In genomic region chr5:73336448-73336847, GRCm38 (mm10) we compare ENCODE assay signal across 19 mouse cellular contexts. TPM values are rescaled to one million over a fixed set of nuclear protein-coding genes. Genes with fewer than 3 reads are reported as not detected.
DNase-seq lines count a peak whose midpoint lies in the region; TF ChIP-seq lines count a peak whose summit lies in the region.
"Had no signal": no experiment of that assay in that cellular context is flagged by ENCODE, and none has a peak within 500 bp of the region (broad histone marks: within the 10 kb centered on the region; RNA-seq: fewer than 3 reads in every experiment).

No protein-coding gene starts in this region.

- no peak for DNase-seq in layer of hippocampus, adult 2 months (ENCODE audit: low spot score in 2 of 2)
- no peak for DNase-seq in layer of hippocampus, postnatal 10 days (ENCODE audit: low spot score in 2 of 2)
- DNase-seq in lung, postnatal 25 days (ENCODE audit: low spot score): peak; percentile 24
- DNase-seq in lung, postnatal 14 days: no peak
- DNase-seq in lung, postnatal 36 days: peak; percentile 17
- no peak for DNase-seq in natural killer cell, adult 2 months (ENCODE audit: low spot score in 2 of 2)
- no peak for DNase-seq in adrenal gland, adult (ENCODE audit: inconsistent age in 2 of 2, low spot score in 1 of 2)
- DNase-seq: adrenal gland, adult 8-10 months; cerebellum, adult 2 months; cerebellum, postnatal 36 days; kidney, adult 2 months; retina, postnatal 1 day; right cerebral cortex, postnatal 25 days had no signal

- no peak for TF ChIP-seq CTCF in layer of hippocampus, adult 2 months (conservative IDR thresholded peaks at IDR 0.05)

- H3K27ac ChIP-seq in layer of hippocampus, adult 2 months: peak overlapping the region; percentile 97; the same call in 1 of the 2 replicates
- H3K27ac ChIP-seq: forebrain, embryonic 13.5 days; hindbrain, embryonic 10.5 days; kidney, postnatal 0 days; macrophage; midbrain, embryonic 15.5 days; neural tube, embryonic 13.5 days had no signal

- H3K4me3 ChIP-seq in layer of hippocampus, adult 2 months: peak overlapping the region; percentile 71; the same call in 1 of the 2 replicates
- H3K4me3 ChIP-seq: forebrain, embryonic 13.5 days; hindbrain, embryonic 10.5 days; midbrain, embryonic 15.5 days; neural tube, embryonic 13.5 days had no signal

RNA-seq across cellular contexts. Expression of gene Ociad2, which starts 4.4 kb away (rescaled TPM):
- total RNA-seq in layer of hippocampus, adult 2 months (2021): 100 to 1,000 TPM; 125 to 147 TPM
- 10 to 100 TPM; 46.2 to 72.2 TPM for total RNA-seq in layer of hippocampus, postnatal 10 days (2021)

RNA-seq across cellular contexts. Expression of gene Ociad1, which starts 43.9 kb away (rescaled TPM):
- total RNA-seq in layer of hippocampus, adult 2 months (2021): 100 to 1,000 TPM; 463 to 472 TPM
- total RNA-seq in layer of hippocampus, postnatal 10 days (2021): 100 to 1,000 TPM; 325 to 333 TPM

Comparison
In these comparisons a context has a peak if more than half of its experiments do, and no peak if none do; other contexts are left out.
1. DNase-seq: peak in lung, postnatal 25 days (single experiment) and lung, postnatal 36 days (single experiment); none in layer of hippocampus, adult 2 months (0 of 2), layer of hippocampus, postnatal 10 days (0 of 2), lung, postnatal 14 days (single experiment), natural killer cell, adult 2 months (0 of 2) and adrenal gland, adult (0 of 2).